Mouse (Mus musculus) G1E (cell line): ENCODE results near the gene Zp1.

Experiments
- CTCF ChIP-seq: IDR thresholded peaks from 2 replicates; pipeline ENCODE4 v1.5.1; 2012; ENCODE audit warnings: low read depth, low read length, inconsistent platforms, mixed read lengths
- GATA1 ChIP-seq: IDR thresholded peaks from 2 replicates; pipeline ENCODE4 v1.6.1; 2012; ENCODE audit warnings: borderline replicate concordance, low read length, inconsistent platforms, mixed read lengths
- POLR2AphosphoS5 ChIP-seq: IDR thresholded peaks from 2 replicates; pipeline ENCODE4 v1.6.1; 2012; ENCODE audit warnings: low read depth, low read length, inconsistent platforms; ENCODE audit not compliant: insufficient replicate concordance
- TAL1 ChIP-seq: conservative IDR thresholded peaks from 2 replicates; pipeline ENCODE4 v1.6.1; 2012; ENCODE audit warnings: low read depth, low read length, inconsistent platforms, mixed read lengths

GRCm38 (mm10) chr19:10943955-10944354 is 23.5 kb upstream of the Zp1 start:
- TF ChIP-seq GATA1 (no peak), CTCF (no peak), POLR2AphosphoS5 (no peak), TAL1 (no peak)
